Mouse (Mus musculus): ENCODE data around the gene Kcnj12.

Kcnj12 gene

DNA sequence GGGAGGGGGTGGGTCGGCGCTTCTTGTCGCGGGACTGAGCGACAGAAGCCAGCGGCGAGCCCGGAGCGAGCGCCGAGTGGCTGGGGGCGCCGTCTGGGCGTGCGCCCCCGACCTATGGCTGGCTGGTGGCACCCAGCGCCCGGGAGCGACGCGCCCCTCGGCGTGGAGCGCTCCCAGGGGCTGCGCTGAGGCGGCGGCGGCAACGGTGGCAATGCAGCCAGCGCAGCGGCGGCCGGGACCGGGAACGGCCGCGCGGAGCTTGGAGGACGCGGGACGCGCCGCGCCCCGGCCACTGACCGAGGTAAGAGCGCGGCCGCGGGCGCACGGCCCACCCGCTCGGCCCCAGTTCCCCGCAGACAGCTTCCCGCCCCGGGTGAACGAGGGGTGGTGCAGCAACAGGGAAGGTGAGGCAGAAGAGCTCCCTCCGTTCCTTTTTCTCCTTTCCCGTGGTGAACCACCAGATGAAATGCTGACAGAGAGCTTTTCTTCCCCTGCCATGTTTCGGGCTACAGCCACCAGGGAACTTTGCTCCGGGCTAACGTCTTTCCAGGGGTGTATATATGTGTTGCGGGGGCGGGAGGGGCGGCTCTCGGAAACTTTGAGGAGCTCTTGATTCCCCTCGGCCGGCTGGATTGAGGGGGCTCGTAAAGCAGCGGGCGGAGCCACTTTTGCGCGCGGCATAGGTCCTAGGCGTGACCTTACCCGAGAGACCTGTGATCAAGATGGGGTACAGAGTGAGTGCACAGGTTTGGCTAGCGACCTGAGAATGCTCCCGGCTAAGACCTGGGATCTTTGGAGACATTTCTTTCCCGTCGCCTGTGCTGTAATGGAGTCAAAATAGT lies at the start of gene Kcnj12:
TSS of gene Kcnj12 (plus strand) at position 15 of the 842 bp plus-strand sequence.
- no peak for DNase-seq (ENCODE audit: low spot score in 2 of 2)

- DNase-seq (ENCODE audit: low spot score in 2 of 2): no peak
These were observed 47.3 kb upstream of the Kcnj12 start for GRCm38 (mm10) chr11:60975097-60975496.

- DNase-seq (ENCODE audit: low spot score in 2 of 2): no peak
These were observed 46.1 kb upstream of the Kcnj12 start for GRCm38 (mm10) chr11:60976234-60976633.

DNA sequence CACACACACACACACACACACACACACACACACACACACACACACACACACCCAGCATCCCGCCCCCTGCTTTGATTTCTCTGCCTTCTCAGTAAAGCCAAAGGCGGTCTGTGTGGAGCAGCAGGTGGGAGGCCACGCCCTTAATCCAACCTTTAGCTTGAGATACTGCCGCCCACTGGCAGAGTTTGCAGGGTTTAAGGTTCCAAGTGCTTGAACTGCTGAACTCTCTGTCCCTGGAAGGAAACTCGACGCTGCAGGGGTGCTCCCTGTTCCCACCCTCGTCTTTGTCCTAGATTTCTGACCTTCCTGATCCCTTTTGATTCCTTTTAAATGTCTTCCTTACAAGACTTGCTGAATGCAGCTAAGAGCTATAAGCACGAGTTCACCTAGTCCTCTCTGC lies 45.6 kb upstream of the Kcnj12 start:
- peak in 1 of 2 experiments; percentile 21 for DNase-seq (ENCODE audit: low spot score in 2 of 2)

GRCm38 (mm10) chr11:60977153-60977552 lies 45.2 kb upstream of the Kcnj12 start:
- no peak for DNase-seq (ENCODE audit: low spot score in 2 of 2)

DNA sequence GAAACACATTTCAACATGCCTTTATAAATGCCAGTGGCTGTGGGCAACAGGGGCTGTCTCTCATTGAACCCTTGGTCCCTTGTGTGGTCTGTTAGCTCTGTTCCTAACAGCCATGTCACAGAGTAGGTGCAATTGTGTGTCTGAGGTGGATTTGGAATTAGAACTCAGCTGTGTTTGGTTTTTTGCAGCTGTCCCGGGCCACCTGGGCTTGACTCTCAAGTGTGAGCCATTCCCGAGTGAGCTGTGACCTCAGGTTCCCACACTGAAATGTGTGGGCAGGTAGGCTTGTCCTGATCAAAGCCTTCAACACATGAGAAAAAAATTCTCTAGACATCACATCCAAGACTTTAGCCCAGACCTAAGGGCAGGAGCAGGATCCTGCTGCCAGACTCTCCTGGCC lies 43.7 kb upstream of the Kcnj12 start:
- no peak for DNase-seq (ENCODE audit: low spot score in 2 of 2)

- DNase-seq (ENCODE audit: low spot score in 2 of 2): no peak
These were observed 42.6 kb upstream of the Kcnj12 start for GRCm38 (mm10) chr11:60979788-60980187.

GRCm38 (mm10) chr11:60981693-60982486 lies 40.5 kb upstream of the Kcnj12 start:
- DNase-seq (ENCODE audit: low spot score in 2 of 2): no peak

DNA sequence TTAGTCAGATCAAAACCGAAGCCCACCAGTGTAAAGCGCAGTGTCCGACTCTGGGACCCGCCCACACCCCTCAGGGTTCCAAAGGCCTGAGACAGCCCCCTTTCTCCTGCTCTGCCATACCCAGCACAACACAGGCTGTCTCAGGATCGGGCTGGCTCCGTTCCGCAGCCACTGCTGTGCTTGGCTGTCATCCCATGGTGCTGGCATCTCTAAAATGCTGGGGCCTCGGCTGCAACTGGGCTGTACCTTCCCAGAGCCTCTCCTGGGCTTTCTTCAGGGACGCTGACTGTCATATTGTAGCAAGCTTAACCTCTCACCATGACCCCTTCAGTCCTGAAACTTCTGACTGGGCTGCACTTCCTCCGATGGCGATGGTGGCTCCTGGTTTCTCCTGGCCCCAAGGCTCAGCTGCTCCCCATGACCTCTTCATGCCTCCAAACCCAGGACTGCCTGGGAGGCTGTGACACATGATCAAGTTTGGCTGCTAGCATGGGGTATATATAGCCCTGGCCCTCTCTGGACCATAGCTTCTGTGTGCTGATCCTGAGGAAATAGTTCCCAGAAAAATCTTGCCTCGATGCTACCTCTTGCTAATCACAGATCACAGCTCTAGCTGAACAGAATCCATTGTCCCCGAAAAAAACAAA lies 37.3 kb upstream of the Kcnj12 start:
- no peak for DNase-seq (ENCODE audit: low spot score in 2 of 2)

DNA sequence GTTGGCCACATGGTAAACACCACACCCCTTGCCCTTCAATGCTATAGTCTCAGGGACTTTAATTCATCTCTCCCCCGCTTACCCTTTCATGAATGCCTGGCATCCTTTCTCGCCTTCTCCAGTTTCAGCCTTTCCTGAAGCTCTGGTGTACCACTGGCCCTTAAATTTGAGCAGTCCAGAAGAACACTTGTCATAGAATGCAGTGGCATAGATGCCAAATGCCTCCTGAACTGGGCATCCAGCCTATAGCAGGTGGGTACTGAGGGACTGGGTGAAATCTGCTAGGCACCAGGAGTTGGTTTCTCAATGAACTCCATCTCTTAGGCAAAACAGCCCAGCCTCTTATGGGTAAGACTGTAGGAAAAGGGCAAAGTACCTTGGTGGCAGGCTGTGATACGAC lies 31.9 kb upstream of the Kcnj12 start:
- no peak for DNase-seq (ENCODE audit: low spot score in 2 of 2)

DNA sequence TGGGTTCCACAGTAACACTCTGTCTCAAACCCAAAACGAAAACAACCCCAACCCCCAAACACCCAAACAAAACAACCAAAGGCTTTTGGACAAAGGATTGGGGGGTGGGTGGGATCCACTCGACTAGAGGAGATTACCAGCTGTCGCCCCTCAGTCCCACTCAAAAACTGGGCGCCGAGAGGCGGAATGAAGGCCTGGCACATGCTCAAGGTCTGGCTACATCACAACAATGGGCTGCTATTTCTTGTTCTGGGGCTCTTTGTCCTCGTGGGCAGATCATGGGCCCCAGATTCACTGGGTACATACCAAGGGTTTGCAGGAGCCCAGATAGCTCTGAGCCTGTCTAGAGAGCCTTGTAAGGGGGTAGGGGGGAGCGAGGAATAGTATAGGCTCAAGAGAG lies 19.6 kb upstream of the Kcnj12 start:
- DNase-seq (ENCODE audit: low spot score in 2 of 2): no peak

GRCm38 (mm10) chr11:61004046-61004445 lies 18.3 kb upstream of the Kcnj12 start:
- no peak for DNase-seq (ENCODE audit: low spot score in 2 of 2)

- DNase-seq (ENCODE audit: low spot score in 2 of 2): no peak
These were observed 17.6 kb upstream of the Kcnj12 start for GRCm38 (mm10) chr11:61004781-61005180.

GRCm38 (mm10) chr11:61005345-61005744 lies 17.0 kb upstream of the Kcnj12 start:
- DNase-seq (ENCODE audit: low spot score in 2 of 2): no peak

DNA sequence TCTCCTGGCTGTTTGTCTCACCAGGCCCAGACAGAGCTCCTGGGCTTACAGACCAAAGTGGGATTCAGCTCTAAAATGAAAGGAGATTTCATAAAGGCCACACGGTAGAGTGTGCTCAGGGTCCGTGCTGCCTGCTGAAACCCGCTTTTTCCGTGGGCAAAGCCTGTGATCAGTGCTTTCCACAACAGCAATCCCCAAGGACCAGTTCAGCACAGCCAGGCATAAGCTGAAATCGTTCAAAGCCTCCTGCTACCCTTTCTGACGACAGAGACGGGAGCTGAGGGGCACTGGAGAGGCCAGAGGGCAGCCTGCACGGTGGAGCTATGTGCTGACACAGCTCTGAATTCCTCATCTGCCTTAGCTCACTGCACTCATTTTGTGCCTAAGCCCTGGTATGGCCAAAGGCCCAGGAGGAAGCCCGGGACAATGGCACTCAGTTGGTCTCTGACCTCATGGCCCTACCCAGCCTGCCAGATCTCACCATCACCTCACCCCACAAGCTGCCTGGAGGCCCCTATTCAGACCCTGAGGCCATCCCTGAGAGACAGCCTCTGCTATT lies 10.5 kb upstream of the Kcnj12 start:
- no peak for DNase-seq (ENCODE audit: low spot score in 2 of 2)

DNA sequence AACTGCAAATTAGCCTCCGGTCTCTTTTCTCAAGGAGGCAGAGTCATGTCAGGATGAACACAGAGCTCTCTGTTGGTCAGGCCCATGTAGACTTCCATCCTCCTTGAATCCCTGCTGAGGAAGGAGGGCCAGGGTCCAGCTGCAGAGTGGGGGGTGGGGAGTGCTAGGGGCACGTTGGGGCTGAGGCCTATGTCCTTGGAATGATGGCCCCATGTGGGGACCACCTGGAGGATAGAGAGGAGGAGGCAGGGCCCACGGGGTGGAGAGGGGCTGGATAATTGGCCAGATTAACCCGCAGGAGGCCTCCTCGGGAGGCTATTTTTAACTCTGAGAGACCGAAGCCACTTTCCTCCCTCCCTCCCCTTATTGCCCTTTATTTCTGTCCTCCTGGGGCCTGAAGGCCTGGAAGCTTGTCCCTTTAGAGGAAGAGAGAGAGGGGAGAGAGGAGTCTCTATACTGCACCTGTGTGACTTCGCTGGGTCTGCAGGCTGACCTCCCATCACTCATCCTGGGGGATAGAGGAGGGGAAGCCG lies 5.4 kb upstream of the Kcnj12 start:
- DNase-seq (ENCODE audit: low spot score in 2 of 2): no peak

DNA sequence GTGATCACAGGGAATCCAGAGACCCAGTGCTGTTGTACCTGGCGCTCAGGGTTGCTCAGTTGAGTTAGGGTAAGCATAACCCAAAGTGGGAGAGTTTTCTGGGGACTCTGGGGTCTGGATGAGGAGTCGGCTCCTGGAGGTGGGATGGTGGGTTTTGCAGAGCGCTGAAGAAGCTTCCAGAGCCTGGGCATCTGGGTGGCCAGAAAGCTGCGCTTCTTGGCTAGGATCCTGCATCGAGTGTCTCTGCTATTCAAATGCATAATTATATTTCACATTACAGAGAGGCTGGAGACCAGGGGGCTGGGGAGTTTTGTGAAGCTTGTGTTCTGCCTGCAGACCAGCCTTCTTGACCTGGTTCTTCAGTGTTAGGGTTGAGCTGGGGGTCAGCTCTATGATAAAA lies 1.2 kb upstream of the Kcnj12 start:
- no peak for DNase-seq (ENCODE audit: low spot score in 2 of 2)

GRCm38 (mm10) chr11:61021676-61022549 lies 451 bp upstream of the Kcnj12 start:
- DNase-seq (ENCODE audit: low spot score in 2 of 2): no peak

- no peak for DNase-seq (ENCODE audit: low spot score in 2 of 2)
These were observed 1.2 kb downstream of the Kcnj12 start for GRCm38 (mm10) chr11:61023416-61024200.

- no peak for DNase-seq (ENCODE audit: low spot score in 2 of 2)
These were observed 2.0 kb downstream of the Kcnj12 start for GRCm38 (mm10) chr11:61024388-61024787.
